Mouse (Mus musculus) spleen, adult 18-20 months (tissue): ENCODE data around the gene Fam193b.

Source experiments
- DNase-seq, 2 experiments: peaks; one replicate each; pipeline ENCODE4 v3.0.0; 2022; ENCODE audit warnings: mixed read lengths in 2 of 2

The Fam193b gene

DNA sequence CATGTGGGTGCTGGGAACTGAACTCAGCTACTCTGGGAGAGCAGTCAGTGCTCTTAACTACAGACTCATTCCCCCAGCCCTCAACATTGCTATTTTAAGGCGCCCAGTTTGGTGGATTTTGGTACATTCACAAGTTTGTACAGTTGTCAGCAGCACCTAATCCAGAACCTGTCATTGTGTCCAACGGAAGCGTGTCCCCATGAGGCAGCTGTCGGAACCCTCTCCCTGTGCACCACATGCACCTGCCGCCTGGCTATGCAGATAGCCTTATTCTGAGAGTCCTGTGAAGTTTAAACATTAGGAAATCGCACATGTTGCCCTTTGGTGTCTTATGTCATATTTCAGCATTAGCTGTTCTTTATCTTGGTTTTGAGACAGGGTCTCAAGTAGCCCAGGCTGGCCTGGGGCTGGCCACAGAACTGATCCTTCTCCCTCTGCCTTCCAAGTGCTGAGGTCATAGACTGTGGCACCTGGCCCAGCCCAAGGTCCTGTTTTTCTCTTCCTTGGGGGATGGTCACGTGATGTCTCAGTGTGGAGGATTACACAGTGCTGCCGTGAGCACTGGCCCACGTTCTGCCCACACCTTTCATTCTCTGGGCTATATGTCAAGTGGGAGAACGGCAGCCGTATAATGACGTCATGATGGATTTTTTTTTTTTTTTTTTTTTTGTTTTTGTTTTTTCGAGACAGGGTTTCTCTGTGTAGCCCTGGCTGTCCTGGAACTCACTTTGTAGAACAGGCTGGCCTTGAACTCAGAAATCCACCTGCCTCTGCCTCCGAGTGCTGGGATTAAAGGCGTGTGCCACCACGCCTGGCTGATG is 45.0 kb downstream of the Fam193b start:
- no peak for DNase-seq

DNA sequence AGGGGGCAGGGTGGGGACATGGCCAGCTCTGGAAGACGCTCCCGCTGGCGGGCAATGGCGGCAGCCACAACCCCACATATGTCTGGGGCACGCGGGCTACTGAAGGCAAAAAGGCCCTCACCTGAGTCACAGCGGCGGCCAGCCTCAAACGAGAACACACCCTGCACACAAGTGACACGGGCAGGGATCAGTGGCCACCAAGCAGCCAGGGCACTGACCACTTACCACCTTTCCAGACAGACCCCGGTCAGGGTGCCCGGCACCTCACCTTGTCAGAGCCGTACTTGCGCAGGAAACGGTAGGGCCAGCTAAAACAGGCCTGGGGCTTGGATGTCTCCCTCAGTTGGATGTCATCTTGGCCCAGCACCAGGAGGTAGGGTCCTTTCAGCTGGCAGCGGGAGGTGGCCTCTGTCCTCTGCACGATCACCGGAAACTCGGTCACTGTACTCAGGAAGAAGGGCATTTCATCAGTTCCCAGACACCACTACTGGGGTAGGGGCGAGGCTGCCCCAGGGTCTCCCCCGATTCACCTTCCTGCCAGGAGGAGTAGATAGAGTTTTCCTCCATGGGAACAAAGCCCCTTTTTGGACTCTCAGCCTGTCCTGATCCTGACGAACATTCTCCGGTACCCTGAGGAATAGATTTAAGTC is 46.8 kb downstream of the Fam193b start:
- DNase-seq, result no peak

DNA sequence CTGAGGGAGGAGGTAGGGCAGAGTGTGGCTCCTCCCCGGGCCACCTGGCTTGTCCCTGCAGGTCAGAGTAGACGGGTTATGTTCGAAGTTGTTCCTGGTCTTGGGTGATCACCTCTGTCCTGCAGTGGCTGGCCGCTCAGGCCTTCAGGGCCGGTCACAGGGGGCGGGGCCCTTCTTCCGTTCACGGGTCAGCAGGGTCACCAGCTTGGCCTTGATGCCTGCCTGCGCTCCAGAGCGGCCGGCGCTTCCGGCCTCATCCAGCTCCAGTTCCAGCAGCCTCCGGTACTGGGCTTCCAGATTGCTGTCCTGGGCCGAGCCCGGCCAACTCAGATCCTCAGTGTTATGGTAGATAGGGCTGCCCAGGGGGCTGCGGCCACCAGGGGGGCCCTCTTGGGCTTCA is 47.6 kb downstream of the Fam193b start:
- peak in 1 of 2 experiments; percentile 22 for DNase-seq

DNA sequence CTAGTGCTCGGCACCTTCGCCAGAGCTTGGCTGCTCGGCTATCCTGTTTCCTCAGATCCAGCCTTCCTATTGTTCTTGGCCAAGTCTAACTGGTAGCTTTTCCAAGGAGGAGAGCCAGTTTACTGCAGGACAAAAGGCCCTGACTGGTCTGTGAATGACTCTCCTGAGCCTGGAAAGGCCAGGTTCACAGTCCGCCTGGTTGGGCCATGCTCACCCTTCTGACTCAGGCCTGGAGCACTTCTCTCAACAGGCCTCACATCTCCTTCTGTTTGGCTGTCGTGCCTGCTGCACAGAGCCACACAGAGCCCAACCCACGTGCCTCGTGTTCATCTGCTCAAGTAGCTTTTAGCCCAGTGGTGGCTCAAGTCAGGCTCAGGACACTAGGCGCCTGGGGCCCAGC is 48.2 kb downstream of the Fam193b start:
- DNase-seq, result no peak

DNA sequence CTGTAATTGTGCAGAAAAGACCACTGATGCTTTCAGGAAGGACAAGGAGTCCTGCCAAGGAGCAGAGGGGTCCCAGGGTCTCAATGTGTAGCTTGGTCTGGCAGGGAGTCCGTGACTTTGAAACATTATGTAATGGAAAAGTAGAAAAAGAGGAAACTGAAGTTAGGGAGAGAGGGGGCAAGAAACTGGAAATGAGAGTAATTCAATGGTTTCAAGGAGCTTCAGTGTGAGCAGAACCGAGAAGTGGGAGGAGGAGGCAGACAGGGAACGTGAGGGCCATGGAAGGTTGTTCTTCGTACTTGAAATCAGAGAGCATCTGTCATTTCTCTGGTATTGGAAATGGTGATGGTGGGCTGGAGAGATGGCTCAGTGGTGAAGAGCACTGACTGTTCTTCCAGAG is 51.3 kb downstream of the Fam193b start:
- no peak for DNase-seq

DNA sequence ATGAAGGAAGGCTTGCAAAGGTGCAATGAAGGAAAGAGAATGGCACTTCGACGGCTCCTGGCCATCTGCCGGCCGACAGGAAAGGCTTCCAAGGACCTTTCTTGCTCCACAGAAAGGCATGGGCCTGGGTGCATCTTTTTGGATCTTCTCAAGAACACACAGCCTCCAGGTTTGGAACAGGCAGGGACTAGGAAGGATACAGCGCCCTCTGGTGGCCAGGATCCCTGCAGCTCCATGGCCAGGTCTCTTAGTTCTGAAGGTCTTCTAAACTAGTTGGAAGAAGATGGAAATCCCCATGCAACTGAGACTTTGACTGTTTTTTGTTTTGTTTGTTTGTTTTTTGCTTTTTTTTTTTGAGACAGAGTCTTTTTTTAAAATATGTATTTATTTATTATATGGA is 54.0 kb downstream of the Fam193b start:
- DNase-seq, result peak; percentile 65 to 89

DNA sequence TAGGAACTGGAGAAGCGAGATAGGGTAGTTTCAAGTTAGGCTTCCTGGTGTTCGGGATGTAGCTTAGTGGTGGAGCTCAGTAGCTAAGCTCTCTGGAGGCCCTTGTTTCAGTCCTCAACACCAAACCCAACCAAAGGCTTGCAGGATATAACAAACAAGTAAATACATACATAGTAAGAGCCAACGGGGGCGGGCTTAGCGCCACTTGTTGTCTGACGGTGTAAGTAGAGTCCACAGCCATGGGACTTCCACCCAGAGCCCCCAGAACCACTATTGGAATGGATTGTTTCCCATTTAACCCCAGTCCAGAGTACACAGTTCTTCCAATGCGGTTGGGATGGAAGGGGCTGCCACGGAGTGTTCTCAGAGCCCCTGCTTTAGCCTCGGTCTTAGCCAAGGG is 57.1 kb downstream of the Fam193b start:
- no peak for DNase-seq

DNA sequence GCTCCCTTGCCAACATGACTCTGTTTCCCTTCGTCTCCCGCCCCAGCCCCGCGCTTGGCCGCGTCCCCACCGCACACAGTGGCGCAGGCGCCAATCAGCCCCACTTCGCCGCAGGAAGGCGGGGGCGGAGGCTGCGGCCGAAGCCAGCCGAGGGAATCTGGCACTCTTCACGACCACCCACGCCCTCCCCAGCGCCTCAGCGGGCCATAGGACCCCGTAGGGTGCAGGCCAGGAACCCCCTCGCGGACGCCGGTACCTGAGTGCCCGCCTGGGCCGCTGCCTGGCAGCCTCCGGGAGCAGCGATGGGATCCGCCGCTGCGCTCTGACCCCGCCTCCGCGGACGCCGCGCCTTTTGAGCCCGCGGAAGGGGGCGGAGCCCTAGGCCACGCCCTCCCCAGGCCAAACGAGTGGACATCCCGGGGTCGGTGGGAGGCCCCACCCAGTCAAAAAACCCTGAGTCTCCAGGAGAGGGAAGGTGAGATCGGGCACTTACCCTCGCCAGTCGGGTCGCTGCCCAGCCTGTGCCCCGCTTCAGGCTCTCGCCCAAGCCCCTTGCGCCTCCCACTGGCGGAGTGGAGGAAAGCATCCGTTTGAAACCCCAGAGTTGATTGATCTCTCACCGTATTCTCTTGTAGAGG is 57.7 kb downstream of the Fam193b start, which contains the start of gene Pdlim7:
Pdlim7 (minus strand) TSS at position 566 of the 638 bp plus-strand sequence.
- DNase-seq, result peak; percentile 77 to 91

DNA sequence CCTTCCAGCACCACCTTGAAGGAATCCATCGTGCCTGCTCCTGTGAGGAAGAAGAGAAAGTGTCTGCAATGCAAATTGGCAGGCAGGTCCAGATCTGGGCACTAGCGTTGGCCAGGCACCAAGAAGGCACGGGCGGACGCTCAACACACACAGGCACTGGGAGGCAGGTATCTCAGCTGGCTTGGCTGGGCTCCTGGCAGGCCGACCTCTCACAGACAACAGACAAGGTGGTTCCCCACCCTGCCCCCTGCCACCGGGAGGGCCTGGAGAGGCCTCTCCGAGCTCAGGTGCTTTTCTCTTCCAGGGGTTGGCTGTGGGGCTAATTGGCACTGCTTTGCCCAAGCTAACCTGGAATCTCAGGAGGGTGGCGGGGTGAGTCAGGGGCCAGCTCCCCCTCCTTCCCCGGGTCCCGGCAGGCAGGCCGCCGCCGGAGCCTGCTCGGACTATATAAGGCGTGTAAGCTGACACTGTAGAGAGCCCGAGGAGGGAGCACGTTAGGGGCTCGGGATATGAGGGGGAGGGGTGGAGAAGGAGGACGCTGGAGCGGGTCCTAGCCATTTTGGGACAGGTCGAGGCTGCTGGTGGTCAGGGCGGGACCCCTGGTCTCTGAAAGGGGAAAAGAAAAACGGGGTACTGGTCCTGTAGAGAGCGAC is 58.4 kb downstream of the Fam193b start:
- no peak for DNase-seq

DNA sequence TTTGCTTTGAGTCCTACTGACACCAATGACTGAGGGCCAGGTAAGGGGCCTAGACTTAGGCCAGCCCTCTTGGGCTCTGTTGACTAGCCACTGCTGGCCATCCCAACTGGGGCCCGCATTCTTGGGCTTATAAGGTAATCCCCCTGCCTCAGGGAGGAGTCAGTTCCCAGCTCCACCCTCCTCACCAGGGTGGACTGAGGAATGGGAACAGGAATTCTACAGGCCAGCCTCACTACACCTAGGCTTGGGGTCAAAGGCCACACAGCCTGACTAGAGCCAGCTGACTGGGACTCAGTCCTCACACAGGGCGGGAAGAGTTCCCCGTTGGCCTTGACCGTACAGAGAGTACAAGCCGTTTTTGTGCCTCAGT is 59.4 kb downstream of the Fam193b start:
- DNase-seq, result no peak

DNA sequence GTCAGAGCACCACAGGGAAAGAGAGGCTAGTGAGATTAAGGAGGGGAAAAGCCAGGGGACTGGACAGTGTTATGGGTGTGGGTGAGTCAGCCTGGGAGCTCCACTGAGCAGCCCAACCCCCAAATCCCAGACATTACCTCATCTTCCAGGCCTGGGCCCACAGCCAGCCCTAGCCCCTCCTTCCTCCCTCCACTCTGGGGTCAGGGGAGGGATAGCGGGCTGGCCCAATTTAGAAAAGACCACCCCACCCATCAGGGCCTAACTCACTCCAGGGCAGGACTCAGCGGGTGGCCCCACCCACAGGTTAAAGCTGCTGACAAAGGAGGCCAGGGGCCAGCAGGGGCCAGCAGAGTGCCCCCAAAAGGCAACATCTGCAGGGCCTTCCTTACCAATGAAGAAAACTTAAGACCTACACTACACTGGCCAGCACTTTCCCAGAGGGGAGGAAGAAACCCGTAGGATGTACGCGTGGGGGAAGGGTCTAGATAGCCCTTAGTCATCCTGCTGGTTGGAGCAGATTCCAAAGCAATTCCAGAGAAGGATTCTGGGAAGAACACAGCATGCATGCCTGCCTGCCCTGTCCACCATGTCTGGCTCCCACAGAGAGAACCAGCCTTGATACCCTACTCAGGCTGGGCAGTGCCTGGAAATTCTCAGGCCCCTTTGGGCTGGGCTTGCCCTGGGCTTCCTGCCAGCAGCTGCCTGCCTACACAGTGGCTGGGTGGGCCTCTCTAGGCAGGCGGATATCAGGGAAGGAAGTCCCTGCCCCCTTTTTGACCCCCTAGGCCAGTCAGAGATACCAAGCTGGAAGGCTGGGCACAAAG is 60.0 kb downstream of the Fam193b start:
- no peak for DNase-seq

DNA sequence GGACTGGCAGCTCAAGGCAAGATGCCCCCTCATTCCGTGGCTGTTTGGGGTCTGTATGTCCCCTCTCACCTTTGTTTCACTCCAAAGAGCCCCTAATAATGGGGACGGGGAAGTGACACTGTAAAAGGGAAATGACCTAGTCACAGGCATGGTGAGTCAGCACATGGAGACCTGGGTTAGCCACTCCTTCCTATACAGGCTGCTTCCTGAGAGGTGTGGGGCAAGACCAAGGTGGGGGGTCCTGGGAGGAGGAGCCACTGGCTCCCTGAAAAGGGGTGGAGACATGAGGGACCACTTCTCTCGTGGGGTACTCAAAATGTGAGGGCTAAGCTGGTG is 60.6 kb downstream of the Fam193b start:
- no peak for DNase-seq

DNA sequence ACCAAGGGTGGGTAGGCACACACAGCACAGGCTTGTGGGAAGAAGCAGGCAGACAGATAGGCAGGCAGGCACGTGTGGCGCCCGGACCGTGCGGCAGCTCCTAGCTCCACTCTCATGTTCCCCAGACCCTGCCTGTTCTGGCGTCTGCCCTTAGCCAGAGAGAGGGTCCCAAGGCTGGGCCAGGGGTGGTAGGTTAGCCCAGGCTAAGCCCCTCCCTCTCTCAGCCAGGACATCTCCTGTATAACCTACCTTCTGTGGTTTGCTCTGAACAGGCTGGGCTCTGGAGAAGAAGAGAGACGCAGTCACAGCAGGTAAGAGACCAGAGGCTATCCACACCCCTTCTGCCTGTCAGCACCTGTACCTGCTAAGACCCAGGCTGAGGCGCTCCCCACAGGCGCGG is 62.4 kb downstream of the Fam193b start:
- DNase-seq, result no peak

DNA sequence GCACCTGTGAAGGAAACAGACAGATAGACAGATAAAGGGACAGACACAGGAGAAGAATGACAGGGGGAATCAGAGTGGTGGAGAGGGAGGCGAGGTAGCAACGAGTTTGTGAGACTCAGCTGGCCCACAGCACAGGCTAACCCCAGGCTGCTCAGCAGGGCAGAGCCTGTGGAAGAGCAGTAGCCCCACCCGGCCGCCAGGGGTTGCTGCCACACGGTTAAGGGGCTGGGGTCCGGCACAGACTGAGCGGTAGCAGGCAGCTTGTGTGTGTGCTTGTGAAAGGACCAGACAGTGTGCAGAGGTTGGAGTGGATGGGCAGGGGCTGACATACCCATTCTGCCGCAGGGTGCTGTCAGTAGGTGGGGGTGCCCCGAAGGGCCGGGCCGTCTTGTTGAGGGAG is 63.0 kb downstream of the Fam193b start:
- no peak for DNase-seq

DNA sequence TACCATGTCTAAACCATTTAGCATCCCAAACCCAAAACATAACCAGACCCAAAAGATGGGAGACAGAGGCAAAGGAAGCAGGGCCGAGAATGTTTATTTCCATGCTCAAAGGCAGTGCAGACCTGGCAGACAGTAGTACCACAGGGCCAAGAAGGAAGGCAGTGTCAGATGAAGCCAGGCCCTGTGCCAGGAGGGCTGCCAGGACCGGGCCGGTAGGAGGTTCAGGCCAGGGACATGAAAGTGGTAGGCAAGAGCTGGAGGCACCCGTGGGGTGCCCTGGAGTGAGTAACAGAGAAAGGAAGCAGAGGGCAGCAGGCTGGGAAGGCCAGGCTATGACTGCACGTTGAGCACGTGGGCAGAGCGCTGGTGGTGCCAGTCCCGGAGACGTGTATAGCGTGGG is 64.2 kb downstream of the Fam193b start:
- DNase-seq, result no peak

DNA sequence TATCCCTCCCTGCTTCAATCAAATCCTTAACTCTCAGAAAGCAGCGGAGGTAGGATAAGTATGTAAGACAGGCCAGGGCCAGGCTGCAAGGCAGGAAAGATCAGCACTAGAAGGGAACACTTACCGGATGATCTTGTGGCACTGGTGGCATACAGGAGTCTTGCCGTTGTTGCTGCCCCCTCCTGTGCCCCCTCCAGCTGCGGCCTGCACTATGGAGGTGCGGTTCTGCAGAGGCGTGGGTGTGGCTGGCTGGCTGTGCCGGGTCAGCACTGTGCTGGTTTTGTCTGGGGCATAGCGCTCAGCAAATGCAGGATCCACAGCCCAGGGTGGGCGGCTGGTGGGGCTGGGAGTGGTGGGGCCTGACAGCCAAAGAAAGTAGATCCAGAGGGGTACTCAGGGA is 65.1 kb downstream of the Fam193b start:
- no peak for DNase-seq

DNA sequence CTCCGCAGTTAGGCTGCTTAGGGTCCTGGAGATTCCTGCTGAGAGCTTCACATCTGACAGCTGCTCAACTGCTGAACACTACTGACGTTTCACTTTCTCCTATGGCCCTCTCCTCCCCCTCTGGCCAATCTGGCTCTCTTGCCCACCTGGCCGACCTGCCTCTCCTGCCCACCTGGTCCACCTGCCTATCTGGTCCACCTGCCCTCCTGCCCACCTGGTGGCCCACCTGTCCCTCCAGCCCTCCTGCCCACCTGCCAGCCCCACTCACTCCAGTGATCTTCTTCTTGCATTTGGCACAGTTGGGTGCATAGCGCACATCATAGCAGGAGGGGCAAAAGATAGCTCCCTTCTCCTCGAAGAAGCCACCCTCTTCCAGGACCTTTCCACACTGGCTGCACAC is 66.5 kb downstream of the Fam193b start:
- DNase-seq, result no peak

DNA sequence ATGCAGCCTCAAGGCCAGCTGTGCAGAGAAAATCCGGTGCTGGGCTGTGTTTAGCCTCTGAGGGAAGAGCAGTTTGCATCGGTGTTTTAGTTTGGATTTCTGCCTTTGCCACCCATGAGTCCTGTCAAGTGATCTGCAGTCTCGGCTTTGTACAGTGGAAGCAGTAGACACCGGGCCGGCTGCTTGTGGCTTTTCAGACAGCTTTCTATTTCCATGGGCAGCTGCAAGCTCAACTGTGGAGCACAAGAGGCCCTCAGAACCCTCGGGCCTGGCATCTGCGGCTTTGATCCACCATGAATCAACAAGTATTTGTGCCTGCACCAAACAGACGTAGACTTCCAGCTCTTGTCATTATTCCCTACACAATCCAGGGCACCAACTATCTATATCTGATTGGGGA is 68.5 kb downstream of the Fam193b start:
- no peak for DNase-seq

DNA sequence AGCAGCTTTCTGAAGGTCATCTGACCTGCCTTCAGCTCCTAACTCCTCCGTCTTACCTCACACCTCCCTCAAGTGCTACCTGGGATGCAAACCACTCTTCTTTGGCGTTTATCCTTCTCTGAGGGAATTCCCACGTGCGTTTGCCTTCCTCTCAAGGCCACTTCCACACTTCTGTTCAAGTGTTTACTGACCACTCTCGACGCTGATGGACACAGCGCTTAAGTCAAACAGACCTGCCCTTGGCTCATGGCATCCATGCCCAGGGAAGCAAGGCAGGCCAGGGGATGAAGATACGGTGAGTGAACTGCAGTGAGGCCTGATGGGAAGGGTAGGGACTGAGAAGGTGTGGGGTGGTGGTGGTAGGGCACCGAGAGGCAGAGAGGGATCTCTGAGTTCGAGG is 70.3 kb downstream of the Fam193b start:
- DNase-seq, result no peak

DNA sequence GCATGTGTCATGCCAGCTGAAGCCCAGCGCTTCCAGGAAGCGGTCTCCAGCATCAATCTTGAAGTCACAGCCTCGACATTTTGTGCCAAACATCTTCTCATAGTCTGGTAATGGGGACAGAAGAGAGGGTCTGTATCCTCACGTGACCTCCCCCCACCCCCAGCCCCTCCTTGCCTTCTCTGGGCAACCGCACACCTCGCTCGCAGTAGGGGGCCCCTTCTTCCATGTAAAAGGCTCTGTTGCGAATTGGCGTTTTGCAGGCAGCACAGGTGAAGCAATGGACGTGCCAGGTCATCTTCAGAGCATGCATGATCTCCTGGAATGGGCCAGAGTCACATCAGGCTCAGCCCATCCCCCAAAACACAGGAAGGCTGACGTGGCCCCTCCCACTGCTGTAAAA is 72.0 kb downstream of the Fam193b start:
- no peak for DNase-seq

DNA sequence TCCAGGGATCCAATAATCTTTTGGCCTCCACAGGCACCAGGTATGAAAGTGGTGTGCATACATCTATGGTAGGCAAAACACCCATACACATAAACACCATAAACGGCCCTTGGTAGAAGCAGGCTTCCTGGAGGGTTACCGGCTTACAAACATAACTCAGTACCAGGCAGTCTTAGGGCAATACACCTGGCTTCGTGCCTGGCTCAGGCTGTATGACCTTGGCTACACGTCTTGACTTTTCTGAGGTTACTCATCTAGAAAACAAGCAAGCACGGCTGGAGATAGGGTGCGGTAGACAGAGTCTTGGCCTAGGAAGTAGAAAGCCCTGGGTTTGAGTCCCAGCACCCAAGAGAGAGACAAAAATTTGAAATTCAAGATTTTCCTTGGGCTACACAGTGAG is 74.3 kb downstream of the Fam193b start:
- DNase-seq, result no peak

DNA sequence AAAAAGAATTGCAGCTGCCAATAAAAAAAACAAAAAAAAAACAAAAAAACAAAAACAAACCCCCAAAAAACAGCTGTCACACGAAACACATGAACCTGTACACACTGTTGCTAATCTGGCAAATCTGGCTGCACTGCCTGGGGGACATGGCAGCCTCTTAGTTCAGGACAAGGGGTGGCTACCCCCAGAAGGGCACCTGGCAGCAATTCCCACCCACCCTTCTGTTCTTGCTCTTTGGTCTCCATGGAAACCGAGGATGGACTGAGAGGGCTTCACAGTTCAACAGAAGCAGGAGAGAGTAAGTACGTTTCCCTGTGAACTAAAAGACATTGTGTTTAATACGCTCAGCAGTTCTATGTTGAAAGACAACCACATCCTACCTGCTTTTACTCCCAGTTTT is 75.2 kb downstream of the Fam193b start:
- DNase-seq, result no peak
